Mouse (Mus musculus): ENCODE results near the gene Olfr229.

DNA sequence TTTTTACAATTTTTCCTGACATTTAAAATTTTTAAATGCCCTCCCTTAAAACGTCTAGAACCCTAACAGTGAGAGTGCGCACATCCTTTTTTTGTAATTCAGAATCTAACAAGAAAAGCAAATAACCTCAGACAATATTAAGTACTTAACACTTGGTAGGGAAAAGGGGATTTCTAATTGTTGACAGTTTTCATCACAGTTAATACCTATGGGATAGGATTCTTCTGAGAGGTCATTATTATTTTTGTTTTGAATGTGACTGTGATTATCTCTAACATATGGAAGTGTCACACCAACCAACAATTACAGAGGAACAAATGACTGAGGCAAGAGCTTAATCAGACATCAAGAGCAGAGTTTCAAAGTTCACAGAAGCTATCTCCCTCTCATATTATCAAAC is at the start of gene Olfr229:
- no peak for TF ChIP-seq CTCF (IDR thresholded peaks at IDR 0.05)
- no peak for TF ChIP-seq EP300 (IDR thresholded peaks at IDR 0.05)
